Mouse (Mus musculus) inflammation-experienced regulatory T-cells, adult 6 months (primary cell): Measurements from ENCODE around the gene Bmper. TPM values are rescaled to one million over a fixed set of nuclear protein-coding genes. Genes with fewer than 3 reads are reported as not detected.

Source experiments
- ATAC-seq: one replicate; pipeline ENCODE4 v1.8.0; 2017
- polyA plus RNA-seq, 3 experiments: library from polyadenylated mRNA; unstranded; fragments of 100-300 nt; shearing (Covaris generic); gene quantifications; one replicate each; pipeline ENCODE4 v1.2.1; 2017

Bmper gene
- polyA plus RNA-seq, 3 experiments from 2014 or later: not detected

DNA sequence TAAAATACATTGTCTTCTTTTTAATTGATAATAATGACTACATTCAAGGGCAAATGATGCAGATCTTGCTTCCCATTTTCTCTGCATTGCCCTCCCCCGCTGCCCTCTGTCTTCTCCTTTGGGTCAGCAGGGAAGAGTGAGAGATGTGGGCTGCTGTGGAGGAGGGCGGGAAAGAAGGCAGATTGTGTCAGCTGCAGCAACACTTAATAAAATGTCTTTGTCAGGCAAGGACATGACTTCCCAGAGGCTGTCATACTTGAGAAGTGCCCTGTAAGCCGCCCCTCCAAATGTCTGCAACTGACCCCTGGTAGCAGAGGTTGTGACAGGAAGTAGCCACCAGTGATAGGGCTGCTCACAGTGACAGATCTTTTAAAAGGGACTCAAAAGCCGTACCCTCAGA is 83.3 kb downstream of the Bmper start:
- ATAC-seq: no peak

DNA sequence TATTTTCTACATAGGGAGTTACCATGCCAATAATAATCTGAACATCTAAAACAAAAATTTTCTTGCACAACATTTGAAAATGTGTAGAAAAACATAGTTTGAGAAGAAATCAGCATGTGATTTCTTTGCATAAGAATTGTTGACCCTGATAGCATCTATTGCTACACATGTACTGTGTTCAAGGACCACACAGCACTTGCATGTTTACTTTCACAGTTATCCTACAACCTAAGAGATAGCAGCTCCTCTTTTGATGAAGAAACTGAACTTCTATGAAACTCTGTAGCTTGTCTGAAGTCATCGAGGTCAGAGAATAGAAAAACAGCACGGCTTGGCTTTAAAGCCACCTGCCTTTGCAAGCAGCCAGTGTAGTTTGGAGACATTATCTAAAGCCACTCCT is 85.0 kb downstream of the Bmper start:
- no peak for ATAC-seq

DNA sequence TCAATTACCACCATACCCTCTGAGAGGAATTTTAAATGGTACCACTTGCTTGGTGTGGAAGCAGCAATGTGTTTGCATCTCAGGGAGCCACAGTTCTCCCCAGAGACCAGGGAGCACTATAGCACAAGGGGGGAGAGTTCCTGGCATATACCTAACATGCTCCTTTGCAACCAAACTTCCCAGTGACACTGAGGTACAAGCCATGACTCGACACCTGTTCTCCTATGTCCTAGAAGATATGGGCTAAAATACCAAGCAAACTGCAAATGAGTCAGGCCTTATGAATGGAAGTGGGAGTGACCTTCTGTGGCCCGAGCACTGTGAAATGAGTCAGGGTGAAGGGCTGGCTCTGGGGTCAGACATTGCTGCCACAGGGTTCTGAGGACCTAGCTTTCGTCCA is 88.1 kb downstream of the Bmper start:
- ATAC-seq: no peak

DNA sequence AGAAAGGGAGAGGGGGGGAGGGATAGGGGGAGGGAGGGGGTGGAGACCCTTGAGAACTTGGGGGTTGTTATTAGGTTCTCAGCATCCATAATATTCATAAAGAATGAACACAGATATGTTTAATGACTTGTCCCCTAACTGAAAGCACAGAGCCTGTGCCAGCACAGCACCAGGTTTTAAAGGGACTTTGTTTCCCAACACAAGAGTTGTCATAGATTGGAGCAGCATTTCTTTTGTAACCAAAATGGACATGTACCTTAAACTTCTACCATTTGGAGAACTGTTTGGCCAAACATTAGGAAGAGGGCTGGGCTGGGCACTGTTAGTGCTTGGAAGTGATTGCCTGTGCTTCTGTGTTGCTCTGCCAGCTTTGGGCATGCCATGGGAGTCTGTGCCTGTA is 89.1 kb downstream of the Bmper start:
- ATAC-seq: no peak

DNA sequence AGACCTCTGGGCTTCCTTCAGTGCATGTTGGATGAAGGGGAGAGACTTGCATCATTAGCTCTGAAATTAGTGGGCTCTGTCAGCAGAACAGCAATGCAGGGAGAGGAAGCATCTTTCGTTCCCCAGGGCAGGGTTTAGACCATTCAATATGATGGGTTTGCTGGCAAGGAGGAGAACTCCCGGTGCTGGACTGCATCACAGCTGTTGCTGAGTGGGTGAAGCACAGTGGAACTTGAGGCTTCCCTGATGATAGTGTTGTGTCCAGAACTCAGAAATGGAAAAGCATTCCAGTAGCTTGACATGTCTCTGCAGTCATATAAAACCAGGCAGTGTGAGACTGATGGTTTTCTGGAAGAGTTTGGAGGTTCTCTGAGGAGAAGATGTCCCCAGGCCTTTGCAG is 90.0 kb downstream of the Bmper start:
- ATAC-seq: no peak

DNA sequence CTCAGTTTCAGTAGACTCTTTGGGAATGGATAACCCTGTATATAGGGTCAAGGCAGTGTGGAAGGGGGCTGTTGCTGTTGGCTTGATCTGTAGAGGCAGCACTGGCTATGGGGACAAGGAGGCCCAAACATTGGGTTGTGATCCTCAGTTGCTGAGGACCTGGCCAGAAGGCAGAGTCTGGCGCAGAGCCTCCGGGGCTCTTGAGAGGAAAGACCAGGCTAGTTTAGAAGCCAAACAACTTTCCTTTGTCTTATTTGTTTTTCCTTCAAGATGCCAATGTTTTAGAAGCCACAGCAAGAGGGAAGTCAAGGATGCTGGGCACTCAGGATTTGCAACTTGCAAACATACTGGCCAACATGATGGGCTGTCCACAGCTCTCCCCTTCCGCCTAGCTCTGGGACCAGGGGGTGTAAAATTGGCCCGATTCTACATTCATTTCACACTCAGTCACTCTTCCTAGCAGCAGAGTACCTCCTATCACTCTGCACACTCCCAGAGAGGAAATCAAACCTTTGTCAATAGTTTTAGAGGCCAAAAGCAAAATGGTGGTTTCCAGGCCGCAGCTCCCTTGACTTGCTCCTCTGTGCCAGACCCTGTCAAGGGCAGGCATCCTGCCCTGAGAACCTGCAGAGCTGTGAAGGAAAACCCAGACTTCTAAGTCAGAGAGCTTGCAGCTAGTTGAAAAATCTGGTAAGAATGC is 92.9 kb downstream of the Bmper start:
- no peak for ATAC-seq

DNA sequence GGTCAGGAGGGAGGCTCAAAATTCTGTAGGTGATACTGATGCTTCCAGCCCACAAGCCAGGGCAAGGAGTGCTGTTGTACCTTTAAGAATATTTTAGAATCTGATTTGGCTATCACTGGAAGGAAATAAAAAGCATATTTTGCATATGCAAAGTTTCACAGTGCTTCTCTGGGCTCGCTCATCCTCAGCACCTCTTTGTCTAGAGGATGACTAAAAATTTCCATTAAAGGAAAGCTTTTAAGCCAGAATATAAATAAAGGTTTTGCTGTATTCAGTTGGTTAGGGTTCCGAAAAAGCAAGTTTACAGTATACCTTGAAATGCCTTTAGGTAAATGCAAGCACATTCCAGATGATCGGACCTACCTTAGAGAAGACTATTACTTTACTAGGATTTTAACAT is 105.0 kb downstream of the Bmper start:
- no peak for ATAC-seq

DNA sequence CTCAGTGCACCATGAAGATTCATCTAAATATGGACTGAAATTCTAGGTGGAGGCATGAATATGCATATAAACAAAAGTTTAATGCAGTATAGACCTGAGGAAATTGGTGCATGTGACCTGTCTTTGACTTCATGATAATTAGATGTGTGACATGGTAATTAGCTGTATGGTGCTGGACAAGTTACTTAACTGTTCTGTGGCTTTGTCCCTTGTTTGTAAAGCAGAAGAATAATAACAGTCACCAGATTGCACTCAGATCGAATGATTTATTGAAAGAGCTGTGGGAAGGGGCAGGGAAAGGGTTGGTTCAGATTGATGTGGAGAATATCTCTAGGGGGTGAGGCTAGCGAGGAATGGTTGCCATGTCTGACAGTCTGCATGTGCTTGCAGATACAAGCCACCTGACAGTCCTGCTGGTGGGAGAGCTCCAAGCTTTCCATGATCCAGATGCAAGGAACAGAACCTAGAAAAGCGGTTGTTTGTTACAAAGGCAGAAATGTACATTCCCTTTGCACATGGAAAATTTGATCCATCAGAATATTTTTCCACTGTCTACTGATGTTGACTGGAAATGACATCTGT is 110.3 kb downstream of the Bmper start:
- ATAC-seq: no peak

DNA sequence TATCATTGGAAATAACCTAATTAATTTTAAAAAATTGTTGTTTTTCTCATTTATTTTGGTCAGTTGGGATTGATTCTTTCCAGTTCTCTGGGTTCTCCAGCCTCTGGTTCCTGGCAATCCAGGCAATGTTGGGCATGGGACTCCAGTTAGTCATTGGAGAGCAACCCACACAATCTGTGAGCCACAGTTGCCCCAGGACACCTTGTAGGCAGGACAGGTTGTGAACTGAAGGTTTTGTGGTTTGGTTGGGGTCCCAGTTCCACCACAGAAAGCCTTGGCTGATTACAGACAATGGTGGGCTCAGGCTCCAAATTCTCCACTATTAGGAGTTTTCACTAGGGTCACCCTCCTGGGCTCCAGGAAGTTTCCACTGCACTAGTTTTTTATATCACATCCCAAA is 117.7 kb downstream of the Bmper start:
- no peak for ATAC-seq

DNA sequence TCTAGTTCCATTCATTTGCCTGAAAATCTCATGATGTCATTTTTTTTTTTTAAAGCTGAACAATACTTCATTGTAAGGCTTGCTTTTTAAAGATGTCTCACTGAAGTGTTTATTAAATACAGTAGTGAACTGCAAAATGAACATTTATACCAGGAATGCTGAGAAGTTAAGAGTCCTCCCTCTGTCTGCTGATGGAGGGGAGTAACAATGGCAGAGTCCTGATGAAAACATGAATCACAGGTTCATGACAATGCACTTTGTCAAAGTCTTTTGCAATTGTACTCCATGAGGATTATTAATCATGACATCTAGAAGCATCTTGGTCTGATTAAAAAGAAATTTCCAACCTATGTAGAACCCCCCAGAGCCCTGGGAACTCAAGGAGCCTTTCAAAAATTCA is 118.4 kb downstream of the Bmper start:
- ATAC-seq: no peak

DNA sequence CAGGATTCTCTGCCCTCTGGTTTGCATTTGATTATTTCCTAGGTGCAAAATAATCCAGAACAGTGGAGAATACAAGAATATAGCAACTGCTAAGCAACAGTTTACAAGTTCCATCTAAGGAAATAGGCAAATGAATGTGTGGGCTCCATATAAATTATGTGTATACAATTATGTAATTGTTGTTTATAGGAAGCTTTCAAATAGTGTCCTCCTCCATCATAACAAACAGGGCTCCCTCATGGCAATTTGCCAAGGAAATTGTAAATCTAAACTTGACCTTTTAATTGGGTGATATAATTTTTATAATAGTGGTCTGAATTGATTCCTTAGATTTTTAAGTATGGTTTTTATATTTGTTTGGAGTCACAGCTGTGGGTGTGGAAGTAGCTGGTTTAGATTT is 121.5 kb downstream of the Bmper start:
- ATAC-seq: no peak

DNA sequence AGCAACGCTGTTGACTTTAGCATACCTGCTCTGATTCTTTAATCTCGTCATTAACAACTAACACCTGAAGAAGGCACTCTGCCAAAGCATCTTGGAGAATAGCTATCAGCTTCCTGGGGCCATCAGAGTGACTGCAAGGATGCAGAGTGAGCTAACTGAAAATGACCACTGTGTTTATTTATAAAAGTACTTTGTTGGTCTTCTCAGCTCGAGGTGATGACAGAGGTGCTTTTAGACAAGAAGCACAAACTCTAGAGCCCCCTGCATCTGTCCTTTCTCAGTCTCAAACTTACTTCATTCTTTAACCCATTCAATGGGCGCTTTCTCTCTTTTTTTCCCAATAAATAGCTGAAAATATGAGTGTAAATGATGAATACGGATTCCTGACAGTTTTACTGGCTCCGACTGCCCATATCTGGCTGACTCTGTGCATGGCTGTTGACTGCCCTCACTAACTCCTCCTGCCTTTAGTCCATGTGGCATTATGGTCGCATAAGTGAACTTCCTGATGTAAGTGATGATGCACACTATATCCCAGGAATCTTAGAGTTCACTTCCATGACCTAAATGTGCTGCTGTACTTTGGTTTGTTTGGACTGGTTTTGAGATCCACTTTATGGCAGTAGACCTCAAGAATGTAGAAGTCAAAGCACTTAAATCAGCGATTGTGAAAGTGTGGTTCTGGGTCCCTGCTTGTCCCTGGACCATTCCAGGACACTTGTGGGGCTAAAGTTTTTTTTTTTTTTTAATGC is 122.4 kb downstream of the Bmper start:
- ATAC-seq: no peak

DNA sequence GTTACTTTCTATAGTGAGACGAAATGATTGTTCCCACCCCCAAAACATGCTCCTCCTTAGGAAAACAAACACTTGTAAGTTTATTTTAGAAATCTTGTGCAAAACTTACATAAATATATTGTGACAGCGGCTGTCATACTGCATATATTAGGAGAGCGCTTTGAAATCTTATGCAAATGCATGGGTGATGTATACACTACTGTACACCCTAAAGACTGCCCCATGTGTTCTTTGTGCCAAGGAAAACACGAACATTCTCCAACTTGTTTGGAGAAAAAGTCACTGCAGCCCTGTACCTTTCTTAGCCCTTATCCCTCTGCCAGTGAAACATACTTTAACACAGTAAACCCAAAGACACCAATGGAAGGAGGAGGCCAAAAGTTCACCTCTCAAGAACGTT is 126.7 kb downstream of the Bmper start:
- ATAC-seq: no peak

DNA sequence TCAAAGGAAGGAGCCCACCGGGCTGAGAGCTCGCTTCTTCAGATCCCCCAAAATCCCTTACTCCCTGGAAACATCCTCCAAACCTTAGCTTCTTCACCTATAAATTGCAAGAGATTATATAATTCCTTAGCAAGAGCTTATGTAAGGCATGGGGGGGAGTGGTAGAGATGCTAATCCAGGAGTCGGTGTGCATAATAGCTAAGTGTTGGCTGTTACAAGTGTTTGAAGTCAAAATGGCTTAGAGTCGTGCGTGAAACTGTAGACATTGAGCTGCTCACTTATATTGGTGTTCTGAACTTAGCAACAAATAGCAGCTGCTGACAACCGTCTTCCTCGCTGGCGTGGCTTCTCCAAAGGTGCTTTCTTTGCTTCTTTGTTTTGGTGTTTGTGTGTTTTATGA is 128.5 kb downstream of the Bmper start:
- ATAC-seq: no peak

DNA sequence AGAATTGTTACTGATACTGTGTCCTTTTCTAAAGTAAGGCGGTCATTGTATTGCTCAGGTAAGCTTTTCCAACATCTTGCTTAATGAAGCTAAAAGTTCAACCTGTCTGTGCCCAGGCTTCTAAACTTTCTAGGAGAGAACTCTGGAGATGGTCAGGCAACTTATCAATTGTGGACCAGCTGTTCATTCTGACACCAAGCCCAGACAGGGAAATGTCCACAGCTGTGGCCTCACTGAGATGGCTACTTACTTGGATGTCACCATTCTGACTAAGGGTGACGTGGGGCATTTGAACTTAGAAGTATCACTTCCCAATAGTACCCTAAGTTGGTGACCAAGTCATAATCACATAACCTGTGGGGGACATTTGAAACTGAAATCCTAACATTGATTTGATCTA is 129.5 kb downstream of the Bmper start:
- ATAC-seq: no peak

DNA sequence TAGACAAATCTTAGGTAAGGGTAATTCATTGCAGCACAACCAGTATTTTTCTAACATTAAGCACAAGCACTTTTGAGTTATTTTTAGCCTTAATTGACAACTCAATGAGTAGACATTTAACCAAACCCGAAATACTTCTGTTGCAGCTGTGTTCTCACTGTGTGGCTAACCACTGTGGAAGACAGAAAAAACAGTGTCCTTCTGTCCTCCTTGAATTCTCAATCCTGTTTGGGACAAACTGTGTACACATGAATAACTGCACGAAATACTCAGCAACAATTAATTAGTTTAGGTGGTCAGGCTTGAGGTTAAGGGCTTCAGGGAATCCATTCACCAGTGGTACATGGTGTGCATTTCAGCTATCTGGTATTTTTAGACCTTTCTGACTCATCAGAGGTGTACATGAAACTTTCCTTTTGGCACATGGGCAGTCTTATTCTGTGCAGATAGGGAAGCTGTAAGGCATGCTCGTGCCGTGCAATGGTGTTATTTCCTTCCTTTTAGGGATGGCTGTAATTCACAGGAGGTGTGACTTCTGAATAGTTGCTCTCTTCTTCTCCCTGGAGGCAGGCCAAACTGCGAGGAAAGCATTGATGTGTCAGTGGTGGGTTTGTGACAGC is 131.4 kb downstream of the Bmper start:
- no peak for ATAC-seq

DNA sequence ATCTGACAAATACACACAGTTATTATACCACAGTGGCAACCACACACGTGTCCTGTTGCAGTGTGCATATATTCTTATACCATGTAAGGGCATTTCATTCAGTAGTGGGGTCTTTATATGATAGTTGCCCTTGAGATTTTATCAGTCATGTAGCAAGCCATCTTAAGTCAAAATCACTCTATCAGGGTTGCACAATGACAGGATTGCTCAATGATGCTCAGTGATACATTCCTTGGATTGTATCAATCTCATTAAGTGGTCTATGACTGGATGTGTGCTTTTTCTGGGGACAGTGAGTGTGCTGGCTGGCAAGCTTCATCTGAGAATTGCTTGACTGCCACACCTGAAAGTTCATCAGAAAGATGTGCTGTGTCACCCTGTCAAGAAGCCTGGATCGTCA is 135.2 kb downstream of the Bmper start:
- no peak for ATAC-seq

DNA sequence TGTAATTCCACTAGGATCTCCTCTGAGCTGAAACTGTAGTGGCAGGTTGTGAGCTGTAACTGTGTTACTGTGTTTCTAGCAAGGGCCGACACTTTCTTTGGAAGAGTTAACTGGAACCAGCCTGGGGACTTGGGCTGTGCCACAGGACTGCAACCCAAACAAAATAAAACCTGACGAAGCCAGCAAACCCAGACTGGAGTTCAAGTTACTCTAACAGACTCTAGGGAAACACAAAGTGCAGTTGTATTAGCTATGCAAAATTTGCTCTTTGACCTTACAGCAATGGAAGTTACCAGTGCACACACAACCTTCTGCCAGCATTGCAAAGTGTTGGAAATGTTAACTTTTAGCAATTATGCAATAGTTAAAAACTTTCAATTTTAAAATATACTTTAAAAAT is 140.3 kb downstream of the Bmper start:
- ATAC-seq: no peak

DNA sequence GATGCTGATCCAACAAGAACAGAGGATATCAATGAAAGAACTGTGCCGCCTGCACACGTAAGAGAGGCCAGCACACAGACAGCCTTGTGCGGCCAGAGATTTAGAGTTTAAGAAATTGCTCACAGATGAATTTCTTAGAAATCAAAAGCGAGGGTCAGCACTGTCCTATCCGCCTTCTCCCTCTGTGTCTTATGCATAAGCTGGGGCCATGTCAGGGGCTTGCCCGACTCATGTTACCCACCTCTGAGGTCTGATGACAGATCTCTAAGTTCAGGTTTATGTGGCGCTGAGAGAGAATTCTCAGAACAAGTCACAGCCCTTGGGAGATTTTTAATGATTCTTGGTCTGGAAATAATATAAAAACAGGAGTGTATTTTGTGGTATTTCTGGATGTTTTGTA is 140.7 kb downstream of the Bmper start:
- no peak for ATAC-seq

DNA sequence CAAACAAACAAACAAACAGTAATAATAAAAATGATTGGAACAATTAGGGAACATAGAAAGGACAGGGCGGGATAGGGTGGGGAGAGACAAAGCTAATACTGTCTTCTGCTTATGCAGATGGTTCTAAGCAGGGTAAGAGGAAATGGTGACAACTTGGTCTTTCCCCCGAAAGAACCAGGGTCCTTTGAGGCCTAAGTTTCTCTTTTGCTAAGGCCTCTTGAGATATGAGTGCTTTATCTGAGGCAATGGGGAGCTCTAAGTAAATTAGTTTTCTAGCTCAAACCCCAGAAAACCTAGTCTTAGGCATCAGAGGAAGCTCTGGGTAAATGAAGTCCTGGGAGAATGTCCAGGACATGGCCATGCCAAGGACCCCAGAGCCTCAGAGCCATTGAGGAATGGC is 141.2 kb downstream of the Bmper start:
- no peak for ATAC-seq

DNA sequence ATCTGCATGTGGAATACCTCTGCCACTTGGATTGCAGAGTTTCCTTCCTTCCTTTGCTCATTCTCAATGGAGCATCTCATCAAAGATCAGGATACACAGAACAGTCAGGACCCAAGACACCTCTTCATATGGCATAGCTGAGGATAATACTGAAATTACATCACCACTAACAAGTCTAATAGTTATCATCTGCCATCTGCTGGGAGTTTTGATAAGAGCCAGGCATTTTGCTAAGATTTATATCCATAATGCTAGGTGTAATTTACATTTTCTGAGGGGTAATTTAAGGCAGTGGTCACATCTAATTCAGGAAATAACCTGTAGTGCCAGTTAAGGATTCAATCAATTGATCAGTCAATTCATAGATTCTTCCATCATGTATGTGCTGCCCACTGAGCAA is 145.2 kb downstream of the Bmper start:
- no peak for ATAC-seq

DNA sequence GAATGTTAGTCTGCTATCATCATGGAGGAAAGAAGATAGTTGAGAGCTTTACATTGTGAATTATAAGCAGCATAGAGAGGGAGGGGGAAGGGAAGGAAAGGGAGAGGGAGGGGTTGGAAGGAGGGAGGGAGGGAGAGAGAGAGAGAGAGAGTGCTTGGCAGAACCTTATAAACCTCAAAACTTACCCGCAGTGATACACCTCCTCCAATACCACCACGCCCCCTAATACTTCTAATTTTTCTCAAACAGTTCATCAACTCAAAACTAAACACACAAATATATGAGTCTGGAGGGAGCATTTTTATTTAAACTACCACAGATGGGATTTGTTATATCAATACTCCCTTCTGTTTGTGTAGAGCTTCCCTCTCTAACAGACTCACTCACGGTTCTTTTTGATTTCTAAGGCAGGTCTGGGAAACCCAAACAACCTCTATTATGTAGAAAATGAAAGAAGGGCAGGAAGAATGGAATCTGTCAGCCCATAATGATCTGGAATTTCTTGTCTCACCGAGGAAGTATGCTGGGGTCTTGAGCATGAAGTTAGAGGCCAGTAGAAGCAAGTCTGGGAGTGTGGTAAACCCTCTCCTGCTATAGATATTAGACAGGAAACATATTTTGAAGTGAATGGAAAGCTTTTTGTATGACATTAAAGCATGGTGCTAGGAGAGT is 152.0 kb downstream of the Bmper start:
- no peak for ATAC-seq
